Mouse (Mus musculus) forebrain, postnatal 0 days (tissue): ENCODE measurements at regions not wholly inside any gene's neighbourhood (a gene's known extent, or its start where the extent isn't known, plus 50 kb on each side); places are given as distances from the start of the nearest gene placed in this dataset.

Experiments
- ATAC-seq: fragments of 200-750 bp; cut with Nextera tagmentation; 2 replicates; pipeline ENCODE4 v1.8.0; 2017; ENCODE audit warnings: mild to moderate bottlenecking, moderate library complexity
- DNase-seq: peaks from one replicate; pipeline ENCODE4 v3.0.0-alpha.2; 2015
- H3K27ac ChIP-seq: fragments of 300-500 bp; sonication (generic); 2 replicates; pipeline ENCODE4 v1.5.1; 2014; ENCODE audit warnings: low read depth, mild to moderate bottlenecking, antibody characterized with exemption, low read length, moderate library complexity, mixed read lengths
- H3K27me3 ChIP-seq: fragments of 300-500 bp; sonication (generic); 2 replicates; pipeline ENCODE4 v1.6.1; 2014; ENCODE audit warnings: mild to moderate bottlenecking, low read length, mixed read lengths; ENCODE audit not compliant: insufficient read depth
- H3K36me3 ChIP-seq: fragments of 300-500 bp; sonication (generic); 2 replicates; pipeline ENCODE4 v1.6.1; 2014; ENCODE audit warnings: mild to moderate bottlenecking, moderate library complexity; ENCODE audit not compliant: insufficient read depth
- H3K4me1 ChIP-seq: fragments of 300-500 bp; sonication (generic); 2 replicates; pipeline ENCODE4 v1.6.1; 2014; ENCODE audit warnings: antibody characterized with exemption; ENCODE audit not compliant: insufficient read depth
- H3K4me2 ChIP-seq: fragments of 300-500 bp; sonication (generic); 2 replicates; pipeline ENCODE4 v1.6.1; 2014; ENCODE audit warnings: low read depth, mild to moderate bottlenecking, moderate library complexity
- H3K4me3 ChIP-seq: fragments of 300-500 bp; sonication (generic); 2 replicates; pipeline ENCODE4 v1.5.1; 2014; ENCODE audit warnings: low read depth, low read length, mixed read lengths
- H3K9ac ChIP-seq: fragments of 300-500 bp; sonication (generic); 2 replicates; pipeline ENCODE4 v1.6.1; 2014; ENCODE audit warnings: mild to moderate bottlenecking
- H3K9me3 ChIP-seq: fragments of 300-500 bp; sonication (generic); 2 replicates; pipeline ENCODE4 v1.6.1; 2016; ENCODE audit warnings: low read length
- CTCF ChIP-seq: sonication (generic); IDR thresholded peaks from 2 replicates; pipeline ENCODE4 v1.5.1; 2016; ENCODE audit warnings: antibody characterized with exemption, control low read depth, low read depth
- WGBS: fragments of 180-500 bp; shearing (Covaris S2); extraction: QIAGEN DNeasy Blood & Tissue Kit; methylation state at CpG from one replicate; pipeline ENCODE4 v1.1.7; 2014; 5-methylcytosine and 5-hydroxymethylcytosine counted together

DNA sequence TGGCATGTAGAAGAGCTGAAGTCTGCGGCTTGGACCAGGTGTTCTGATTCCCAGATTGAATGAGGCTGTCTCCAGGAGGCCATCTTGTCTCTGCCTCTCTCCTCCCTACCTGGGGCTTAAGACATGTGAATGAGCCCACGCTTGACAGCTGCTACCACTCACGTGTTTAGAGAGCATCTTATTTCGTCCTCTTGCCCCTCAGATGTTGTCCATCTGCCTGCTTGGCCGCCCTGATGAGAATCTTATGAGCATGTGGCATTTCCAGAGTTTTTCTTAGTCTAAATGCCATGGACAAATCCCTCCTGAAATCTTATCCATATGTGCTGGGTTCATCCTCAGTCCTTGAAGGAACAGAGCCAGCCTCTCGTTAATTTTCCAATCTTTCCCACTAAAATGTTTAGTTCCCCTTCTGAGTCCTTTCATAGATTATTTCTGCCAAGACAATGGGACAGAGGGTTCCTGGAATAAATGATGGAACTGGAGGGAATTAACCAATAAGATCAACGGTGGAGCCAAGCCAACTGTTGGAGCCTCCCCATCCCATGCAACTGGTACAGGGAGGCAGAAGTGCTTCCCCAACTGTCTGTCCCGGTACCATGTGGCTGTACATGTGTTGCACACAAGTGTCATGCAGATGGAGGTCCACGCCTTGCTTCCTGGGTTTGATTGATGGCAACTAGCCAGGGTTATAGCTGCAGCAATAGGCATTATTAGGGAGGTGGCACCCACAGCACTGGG, 89.2 kb upstream of the Irf2bp2 start:
- 65% methylated on average over 9 of the region's 9 CpGs for WGBS
- no peak overlapping the region for H3K9ac ChIP-seq
- peak overlapping the region; percentile 5; the same call in 1 of the 2 replicates for H3K27ac ChIP-seq
- peaks cover 4% of the 10 kb centered on the region for H3K4me1 ChIP-seq
- no peak overlapping the region for H3K4me2 ChIP-seq
- H3K27me3 ChIP-seq = no peaks in the 10 kb centered on the region
- H3K9me3 ChIP-seq = no peaks in the 10 kb centered on the region
- ATAC-seq = no peak; the same call in 1 of the 2 replicates
- no peak overlapping the region for H3K4me3 ChIP-seq
- H3K36me3 ChIP-seq = no peaks in the 10 kb centered on the region
- DNase-seq = peak; percentile 46
- TF ChIP-seq CTCF = no peak

DNA sequence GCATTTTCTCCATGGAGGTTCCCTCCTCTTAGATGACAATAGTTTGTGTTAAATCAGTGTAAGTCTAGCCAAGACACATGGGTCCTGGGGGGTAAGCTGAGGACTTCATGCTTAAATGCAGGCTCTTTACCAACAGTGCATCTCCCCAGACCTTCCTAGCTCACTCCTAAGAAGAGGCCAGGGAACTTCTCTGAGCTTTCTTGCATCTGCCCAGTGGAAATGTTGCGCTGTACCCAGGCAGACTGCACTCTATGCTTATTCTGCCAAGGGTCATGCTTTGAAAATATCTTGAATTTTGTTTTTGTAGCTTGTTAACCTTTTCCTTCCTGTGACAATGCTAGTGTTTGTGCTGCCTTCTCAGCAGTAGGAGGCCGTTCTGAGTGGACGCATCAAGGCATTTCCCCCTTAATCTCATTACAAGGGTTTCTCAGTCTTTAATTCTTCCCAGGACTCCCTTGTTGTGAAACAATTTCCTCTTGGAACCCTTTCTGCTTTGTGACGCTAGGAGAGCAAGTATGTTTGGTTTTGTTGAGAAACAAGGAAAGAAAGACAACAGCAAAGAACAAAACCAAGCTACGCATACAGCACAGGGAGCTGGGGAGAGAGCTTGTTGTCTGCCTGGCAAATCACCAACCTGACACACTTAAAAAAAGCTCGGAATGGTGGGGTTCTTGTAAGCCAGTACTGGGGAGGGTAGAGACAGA, 88.3 kb upstream of the Irf2bp2 start:
- Histone ChIP-seq H3K27ac (no peak overlapping the region), H3K27me3 (no peaks in the 10 kb centered on the region), H3K4me3 (no peak overlapping the region), H3K9ac (no peak overlapping the region), H3K4me1 (peaks cover 8% of the 10 kb centered on the region), H3K9me3 (no peaks in the 10 kb centered on the region), H3K4me2 (no peak overlapping the region), H3K36me3 (no peaks in the 10 kb centered on the region)
- DNase-seq (no peak), ATAC-seq (no peak)
- WGBS = 35% methylated on average over 6 of the region's 6 CpGs
- no peak for TF ChIP-seq CTCF

DNA sequence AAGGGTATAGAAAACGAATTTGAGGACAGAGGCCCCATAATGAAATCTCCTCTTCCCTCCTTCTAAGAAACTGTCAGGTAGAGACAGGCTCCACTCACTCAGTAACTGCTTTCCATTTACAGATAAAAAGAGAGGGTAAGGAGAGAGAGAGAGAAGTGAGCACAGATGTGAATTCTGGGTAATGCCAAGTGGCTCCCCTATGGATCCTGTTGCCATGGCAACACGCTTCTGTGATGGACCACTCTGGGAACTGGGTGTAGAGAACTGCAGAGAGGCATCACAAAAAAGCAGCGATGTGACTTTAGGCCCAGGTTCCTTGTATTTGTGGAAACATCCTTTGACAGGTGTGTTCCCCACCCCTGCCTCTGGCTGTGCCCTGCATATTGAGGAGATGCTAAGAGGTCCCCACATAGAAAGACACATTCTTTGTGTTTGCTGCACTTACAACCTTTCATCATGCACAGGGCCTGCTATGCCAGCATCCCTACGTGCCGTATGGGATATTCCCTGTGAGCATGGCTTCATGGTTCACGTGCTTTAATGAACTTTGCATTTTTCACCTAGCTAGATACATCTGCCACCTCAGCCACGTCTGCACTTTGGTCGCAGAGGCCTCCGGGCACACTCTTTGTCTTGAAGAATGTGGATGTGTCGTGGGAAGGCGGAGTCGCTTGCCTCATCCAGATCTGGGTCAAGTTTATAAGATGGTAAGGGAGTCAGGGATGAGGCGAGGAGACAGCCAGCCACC, 84.4 kb upstream of the Irf2bp2 start:
- Histone ChIP-seq H3K4me2 (no peak overlapping the region), H3K36me3 (no peaks in the 10 kb centered on the region), H3K9me3 (no peaks in the 10 kb centered on the region), H3K27me3 (no peaks in the 10 kb centered on the region), H3K9ac (no peak overlapping the region; the same call in 1 of the 2 replicates), H3K4me3 (no peak overlapping the region), H3K4me1 (peaks cover 8% of the 10 kb centered on the region), H3K27ac (peak overlapping the region; percentile 62)
- DNase-seq (peak; percentile 85), ATAC-seq (peak; percentile 83)
- TF ChIP-seq CTCF = no peak
- WGBS = 60% methylated on average over 13 of the region's 13 CpGs

DNA sequence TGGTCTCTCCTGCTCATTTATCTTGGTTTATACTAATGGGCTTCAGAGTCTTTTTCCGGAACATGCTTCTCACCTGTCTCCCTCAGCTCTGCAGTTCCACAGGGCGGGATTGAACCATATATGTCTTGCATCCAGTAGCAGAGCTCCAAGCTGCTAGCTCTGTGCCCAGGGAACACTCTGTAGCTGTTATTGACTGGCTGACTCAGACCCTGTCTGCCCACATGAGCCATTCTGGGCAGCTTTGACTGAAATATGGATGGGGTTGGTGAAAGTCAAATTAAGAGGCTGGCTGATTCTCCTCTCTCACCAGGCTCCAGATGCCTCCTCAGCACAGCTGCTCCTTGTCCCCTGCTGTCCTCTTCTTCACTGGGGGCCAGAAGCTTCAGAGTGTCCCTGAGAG, 81.4 kb upstream of the Irf2bp2 start:
- no peak overlapping the region for H3K4me3 ChIP-seq
- no peak overlapping the region for H3K9ac ChIP-seq
- TF ChIP-seq CTCF = no peak
- H3K4me1 ChIP-seq = peaks cover 8% of the 10 kb centered on the region
- 92% methylated on average over 2 of the region's 2 CpGs for WGBS
- H3K36me3 ChIP-seq = no peaks in the 10 kb centered on the region
- no peak overlapping the region for H3K4me2 ChIP-seq
- no peaks in the 10 kb centered on the region for H3K9me3 ChIP-seq
- no peaks in the 10 kb centered on the region for H3K27me3 ChIP-seq
- DNase-seq = no peak
- H3K27ac ChIP-seq = no peak overlapping the region
- no peak for ATAC-seq

DNA sequence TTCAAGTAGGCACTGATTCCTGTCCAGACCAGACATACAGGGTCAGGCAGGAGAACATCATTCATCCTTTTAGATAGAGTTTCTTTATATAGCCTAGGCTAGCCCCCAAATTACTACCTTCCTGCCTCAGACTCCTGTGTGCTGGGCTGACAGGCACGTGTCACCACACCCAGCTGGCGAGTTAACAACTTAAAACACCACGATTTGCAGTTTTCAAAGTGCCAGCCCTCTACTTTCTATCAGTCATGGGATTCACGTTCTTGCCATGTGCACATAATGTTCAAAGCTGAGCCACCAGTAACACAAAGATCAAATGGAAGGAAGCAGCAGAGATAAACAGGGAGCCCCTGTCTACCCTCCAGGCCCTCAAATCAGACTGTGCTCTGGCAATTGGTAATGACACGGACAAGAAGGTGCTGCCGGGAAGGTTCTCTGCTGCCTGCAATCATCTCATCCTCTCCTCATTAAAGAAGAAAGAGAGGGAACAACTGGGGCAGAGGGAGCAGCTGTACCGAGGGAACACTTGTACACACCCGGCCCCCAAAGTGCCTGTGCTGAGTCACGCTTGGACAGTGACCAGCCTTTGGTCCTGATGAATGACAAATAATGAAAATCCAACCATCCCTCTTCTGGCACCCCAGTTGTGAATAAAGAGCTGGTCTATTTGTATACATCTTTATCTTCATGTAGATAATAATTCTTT, 79.4 kb upstream of the Irf2bp2 start:
- ATAC-seq (no peak), DNase-seq (no peak)

DNA sequence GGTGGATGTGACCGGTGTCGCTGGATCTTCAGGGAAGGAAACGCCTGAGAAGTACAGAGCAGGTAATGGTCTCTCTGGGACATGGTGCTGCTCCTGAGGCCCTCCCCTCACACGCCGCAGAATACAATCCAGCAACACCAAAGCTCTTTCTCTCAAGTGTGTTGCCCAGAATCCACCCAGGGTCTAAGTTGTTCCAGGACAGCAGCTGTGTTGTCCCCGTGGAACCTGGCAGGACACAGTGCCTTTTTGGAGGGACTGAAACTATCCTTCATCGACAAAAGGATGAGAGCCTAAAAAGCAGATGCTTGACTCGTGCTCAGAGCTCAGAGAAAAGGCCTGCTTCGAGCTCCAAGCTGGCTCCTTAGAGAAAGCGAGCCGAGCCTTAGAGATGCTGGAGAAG, 77.8 kb upstream of the Irf2bp2 start:
- no peak for ATAC-seq
- H3K36me3 ChIP-seq = no peaks in the 10 kb centered on the region
- 89% methylated on average over 11 of the region's 11 CpGs for WGBS

More for the DNA sequence above, 79.4 kb upstream of the Irf2bp2 start:
- Histone ChIP-seq H3K4me2 (no peak overlapping the region), H3K4me3 (no peak overlapping the region), H3K9me3 (no peaks in the 10 kb centered on the region), H3K4me1 (peaks cover 15% of the 10 kb centered on the region), H3K36me3 (no peaks in the 10 kb centered on the region), H3K9ac (no peak overlapping the region), H3K27ac (no peak overlapping the region), H3K27me3 (no peaks in the 10 kb centered on the region)
- 63% methylated on average over 9 of the region's 9 CpGs for WGBS
- no peak for TF ChIP-seq CTCF

More for the DNA sequence above, 77.8 kb upstream of the Irf2bp2 start:
- Histone ChIP-seq H3K9me3 (no peaks in the 10 kb centered on the region), H3K27ac (no peak overlapping the region), H3K4me3 (no peak overlapping the region), H3K9ac (no peak overlapping the region), H3K4me1 (peaks cover 25% of the 10 kb centered on the region), H3K27me3 (no peaks in the 10 kb centered on the region), H3K4me2 (no peak overlapping the region)
- DNase-seq = no peak
- no peak for TF ChIP-seq CTCF
